Mouse (Mus musculus) ovary, adult 18-20 months (tissue): ENCODE data around the gene Mst1r.
A peak's percentile ranks its signal among the peaks of the same experiment; 100 is the strongest.

ENCODE experiments used
- DNase-seq: peaks from one replicate; pipeline ENCODE4 v3.0.0; 2022; ENCODE audit warnings: low spot score, mixed read lengths

Mst1r gene

GRCm38 (mm10) chr9:107955613-107956289 is 49.1 kb downstream of the Mst1r start:
- DNase-seq, result no peak

DNA sequence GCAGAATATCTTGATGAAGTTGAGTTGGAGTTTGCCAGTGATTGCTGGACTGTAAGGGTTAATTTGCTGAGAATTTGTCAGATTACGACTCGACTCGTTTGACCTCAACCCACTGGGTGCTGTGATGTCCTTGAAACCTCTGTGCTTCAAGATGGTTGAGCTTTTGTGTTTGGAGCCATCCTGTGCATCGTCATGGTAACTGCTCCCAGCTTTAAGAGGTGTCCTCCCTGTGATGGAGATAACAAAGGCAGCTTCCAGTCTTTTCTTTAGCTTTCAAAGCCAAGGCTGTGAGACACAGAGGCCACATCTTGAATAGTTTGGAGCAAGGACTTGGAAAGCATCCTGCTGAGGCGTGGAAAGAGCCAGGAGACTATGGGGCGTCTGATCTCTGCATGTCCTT is 50.5 kb downstream of the Mst1r start:
- DNase-seq, result no peak

GRCm38 (mm10) chr9:107959896-107960295 is 53.2 kb downstream of the Mst1r start:
- no peak for DNase-seq

GRCm38 (mm10) chr9:107960928-107961327 is 54.3 kb downstream of the Mst1r start:
- no peak for DNase-seq

GRCm38 (mm10) chr9:107961351-107961762 is 54.7 kb downstream of the Mst1r start:
- DNase-seq, result no peak

GRCm38 (mm10) chr9:107961881-107962280 is 55.2 kb downstream of the Mst1r start:
- no peak for DNase-seq

DNA sequence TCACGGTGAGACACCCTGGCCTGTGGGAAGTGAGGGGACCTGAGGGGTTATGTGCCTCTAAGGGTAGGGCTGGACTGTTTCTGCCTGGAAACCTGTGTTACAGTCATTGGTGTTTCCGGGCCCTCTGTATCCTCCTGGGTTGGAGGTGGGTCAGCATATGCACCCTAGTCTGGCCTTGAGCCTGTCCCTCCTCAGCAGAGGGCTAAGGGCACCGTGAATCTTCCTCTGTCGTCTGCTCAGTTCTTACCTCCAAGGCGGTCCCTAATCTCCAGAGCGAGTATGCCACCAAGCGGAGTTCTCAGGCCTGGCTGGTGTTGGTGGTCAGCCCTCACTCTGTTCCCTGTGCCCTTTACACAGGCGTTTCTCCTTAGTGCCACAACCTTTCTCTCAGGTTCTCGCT is 56.2 kb downstream of the Mst1r start:
- DNase-seq, result no peak

GRCm38 (mm10) chr9:107963700-107964099 is 57.0 kb downstream of the Mst1r start:
- DNase-seq, result peak; percentile 44

GRCm38 (mm10) chr9:107964681-107965080 is 58.0 kb downstream of the Mst1r start:
- no peak for DNase-seq

GRCm38 (mm10) chr9:107966676-107967075 is 60.0 kb downstream of the Mst1r start:
- DNase-seq, result no peak

GRCm38 (mm10) chr9:107967437-107967836 is 60.8 kb downstream of the Mst1r start:
- no peak for DNase-seq

GRCm38 (mm10) chr9:107968531-107968930 is 61.9 kb downstream of the Mst1r start:
- no peak for DNase-seq
